Mouse (Mus musculus) frontal cortex, postnatal 36 days (tissue): Measurements from ENCODE around the gene Rec8.
A peak's percentile ranks its signal among the peaks of the same experiment; 100 is the strongest.

Experiments used
- DNase-seq, 2 experiments: peaks; one replicate each; pipeline ENCODE4 v3.0.0; 2022; ENCODE audit warnings: low spot score in 2 of 2

Gene Rec8

DNA sequence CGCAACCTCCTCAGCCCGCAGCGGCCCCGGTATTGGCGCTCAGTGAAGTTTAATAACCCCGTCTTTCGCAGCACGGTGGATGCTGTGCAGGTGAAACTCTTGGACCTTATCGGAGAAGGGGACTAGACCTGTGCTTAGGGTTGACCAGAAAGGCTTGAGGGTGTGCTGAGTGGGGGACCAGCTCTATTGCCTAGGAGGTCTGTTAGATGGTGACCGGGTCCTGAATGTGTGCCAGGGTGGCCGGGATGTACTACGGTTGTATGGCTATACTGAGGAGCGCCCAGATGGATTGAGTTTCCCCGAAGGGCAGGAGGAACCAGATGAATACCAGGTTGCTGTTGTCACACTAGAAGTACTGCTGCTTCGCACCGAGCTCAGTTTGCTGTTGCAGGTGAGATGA is 25.6 kb upstream of the Rec8 start:
- no peak for DNase-seq

DNA sequence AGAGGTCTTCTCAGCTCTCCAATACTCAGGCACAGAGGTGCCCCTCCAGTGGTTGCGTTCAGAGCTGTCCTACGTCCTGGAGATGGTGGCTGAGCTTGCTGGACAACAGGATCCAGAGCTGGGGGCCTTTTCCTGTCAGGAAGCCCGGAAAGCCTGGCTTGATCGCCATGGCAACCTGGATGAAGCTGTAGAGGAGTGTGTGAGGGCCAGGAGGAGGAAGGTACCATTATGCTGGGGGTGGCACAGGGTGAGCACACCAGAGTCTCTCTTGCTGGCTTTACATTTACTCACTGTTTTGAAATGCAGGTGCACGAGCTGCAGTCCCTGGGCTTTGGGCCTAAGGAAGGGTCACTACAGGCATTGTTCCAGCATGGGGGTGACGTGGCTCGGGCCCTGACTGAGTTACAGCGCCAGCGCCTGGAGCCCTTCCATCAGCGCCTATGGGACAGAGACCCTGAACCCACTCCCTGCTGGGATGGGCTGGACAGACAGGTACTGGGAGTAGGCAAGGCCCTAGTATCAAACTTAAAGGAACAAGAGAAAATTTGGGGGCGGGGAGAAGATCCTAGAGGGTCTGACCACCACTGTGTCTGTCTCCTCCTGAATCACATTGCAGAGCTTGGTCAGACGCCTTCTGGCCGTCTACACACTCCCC is 21.7 kb upstream of the Rec8 start:
- DNase-seq: no peak

DNA sequence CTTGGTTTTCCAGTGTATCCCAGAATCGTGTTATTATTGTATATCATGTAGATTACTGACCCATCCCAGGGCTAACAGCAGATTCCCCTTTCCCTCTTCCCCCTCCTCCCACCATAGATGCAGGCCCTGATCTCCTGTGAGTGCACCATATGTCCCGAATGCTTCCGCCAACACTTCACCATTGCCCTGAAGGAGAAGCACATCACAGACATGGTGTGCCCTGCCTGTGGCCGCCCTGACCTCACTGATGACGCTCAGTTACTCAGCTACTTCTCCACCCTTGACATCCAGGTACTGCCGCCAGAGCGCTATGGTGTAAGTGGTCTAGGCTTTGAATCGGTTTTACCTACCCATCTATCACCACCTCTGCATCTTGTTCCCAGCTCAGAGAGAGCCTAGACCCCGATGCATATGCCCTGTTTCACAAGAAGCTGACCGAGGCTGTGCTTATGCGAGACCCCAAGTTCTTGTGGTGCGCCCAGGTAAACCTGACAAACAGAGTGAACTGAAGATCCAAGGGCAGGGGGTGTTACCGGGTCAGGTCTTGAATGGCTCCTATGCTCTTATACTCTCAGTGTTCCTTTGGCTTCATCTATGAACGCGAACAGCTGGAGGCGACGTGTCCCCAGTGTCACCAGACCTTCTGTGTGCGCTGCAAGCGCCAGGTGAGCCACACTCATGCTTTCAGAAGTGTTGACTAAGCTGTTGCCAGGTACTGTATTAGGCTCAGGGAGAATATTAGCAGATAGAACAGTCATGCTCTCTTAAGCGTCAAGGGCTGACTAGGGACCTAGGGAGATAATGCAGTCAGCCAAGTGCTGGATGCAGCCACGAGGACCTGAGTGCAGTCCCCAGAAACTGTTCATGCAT is 19.1 kb upstream of the Rec8 start:
- DNase-seq: no peak

DNA sequence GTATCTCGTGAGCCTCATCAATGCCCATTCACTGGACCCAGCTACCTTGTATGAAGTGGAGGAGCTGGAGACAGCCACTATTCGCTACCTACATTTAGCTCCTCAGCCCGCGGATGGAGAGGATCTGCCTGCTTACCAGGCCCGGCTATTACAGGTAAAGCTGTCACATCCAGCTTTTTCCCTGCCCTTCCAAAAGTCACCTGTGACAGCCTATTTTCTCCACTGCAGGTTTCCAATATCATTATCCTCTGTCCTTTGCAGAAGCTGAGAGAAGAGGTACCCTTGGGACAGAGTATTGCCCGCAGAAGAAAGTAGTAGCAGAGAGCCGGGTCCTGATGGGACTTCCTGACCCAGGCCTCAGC is 14.6 kb upstream of the Rec8 start, which contains the start of gene Irf9:
Gene Irf9 (plus strand): TSS at position 301 of the 362 bp plus-strand sequence.
- DNase-seq: no peak

DNA sequence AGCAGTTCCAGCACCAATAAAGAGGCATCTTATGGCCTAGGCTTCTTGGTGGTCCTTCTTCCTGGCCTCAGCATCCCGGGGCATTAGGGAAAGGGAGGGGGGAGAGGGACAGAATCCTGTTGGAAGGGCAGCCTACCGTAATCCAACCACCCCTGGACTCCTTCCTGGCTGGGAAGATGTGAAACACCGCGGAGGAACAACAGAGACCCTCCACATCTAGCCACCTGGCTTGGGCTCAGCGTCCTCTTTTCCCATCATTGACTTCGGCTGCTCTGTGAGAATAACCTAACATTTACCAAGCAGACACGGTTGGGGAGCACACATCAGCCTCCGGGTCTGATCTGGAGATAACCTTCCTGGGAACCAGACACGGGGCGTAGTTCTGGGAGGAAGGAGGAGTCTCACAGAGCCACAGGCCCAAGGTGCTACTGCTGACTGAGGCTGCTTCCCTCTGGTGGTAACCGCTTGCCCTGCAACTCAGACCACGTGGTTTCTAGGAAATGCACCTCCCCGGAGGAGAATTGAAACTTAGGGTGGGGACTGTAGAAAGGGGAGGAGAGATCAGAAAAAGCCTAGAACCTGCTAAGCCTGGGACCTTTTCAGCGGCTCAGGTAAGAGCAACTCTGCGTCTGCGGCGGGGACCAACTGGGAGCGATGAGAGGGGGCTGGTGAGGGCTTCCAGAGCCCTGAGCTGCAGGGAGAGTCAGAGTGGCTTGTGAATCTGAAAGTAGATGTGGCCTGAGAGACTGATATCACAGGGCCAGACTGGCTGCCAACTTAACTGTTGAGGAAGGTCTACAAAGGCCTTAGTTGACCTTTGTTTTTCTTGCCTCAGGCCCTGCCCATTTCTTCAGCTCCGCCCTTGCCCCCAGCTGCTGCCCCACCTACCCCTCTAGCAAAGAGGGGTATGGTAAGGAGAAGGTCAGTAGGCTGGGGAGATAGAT is 13.9 kb upstream of the Rec8 start:
- peak; percentile 76 to 87 for DNase-seq

DNA sequence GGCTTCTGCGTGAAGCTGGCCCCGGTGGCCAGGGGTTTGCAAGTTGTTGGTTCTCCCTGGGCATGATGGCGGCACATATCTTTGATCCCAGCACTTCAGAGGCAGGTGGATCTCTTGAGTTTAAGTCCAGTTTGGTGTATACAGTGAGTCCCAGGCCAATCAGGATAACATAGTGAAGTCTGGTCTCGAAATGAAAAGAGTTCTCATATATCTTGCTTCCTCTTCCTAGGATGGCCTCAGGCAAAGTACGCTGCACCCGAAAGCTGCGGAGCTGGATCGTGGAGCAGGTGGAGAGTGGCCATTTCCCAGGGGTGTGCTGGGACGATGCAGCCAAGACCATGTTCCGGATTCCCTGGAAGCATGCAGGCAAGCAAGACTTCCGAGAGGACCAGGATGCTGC is 13.0 kb upstream of the Rec8 start:
- DNase-seq: no peak

DNA sequence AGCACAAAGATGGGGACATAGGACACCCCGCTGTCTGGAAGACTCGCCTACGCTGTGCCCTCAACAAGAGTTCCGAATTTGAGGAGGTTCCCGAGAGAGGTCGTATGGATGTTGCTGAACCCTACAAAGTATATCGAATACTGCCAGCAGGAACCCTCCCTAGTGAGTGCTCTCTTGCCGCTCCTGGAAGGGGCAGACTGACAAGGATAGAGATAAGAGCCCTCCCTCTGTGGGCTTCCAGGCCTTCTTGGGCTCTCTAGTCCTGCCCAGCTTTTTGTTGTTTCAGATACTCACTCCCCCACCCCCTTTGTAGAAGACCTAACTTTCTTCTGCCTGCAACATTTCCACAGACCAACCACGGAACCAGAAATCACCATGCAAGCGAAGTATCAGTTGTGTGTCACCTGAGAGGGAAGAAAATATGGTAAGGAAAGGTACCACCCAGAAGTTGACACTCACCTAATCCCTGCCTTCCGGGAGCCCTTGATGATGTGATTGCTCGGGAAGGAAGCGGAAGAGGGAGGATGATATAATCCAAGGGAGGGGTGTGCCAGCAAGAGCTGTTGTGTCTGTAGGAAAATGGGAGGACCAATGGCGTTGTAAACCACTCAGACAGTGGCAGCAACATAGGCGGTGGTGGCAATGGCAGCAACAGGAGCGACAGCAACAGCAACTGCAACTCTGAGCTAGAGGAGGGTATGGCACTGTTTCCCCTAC is 11.9 kb upstream of the Rec8 start:
- DNase-seq: no peak

DNA sequence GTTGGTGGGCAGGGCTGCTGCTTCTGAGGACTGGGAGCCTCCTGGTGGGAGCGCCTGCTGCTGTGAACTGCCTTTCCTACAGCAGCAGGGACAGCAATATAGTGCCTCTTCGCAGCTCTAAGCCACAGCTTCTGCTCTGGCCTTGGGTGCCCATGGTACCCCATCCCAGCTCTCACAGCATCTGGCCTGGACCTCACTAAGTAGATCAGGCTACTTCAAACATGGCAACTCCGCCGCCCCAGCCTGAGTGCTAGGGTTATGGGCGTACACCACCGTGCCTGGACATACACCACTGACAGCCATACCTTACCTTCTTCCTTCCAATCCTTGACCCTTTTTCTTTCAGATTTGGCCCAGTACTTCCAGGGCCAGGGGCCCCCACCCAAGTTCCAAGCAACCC is 9.5 kb upstream of the Rec8 start:
- DNase-seq: no peak

DNA sequence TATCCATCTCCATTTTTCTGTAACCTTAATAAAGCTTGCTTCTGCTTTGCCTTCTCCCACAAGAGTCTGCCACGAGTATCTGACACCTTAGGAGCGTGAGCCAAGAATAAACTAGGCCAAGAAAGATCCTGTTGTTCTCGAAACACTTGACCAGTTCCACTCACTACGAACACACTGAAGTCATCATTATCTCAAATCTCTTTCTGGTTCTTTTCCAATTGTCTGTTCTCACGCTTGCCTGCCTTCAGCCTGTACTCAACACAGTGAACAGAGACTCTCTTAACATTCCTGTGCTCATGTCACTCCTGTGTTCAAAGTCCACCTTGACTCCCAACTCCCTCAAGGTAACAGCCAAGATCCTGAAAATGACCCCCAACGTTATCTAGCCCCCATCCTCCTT is 4.5 kb upstream of the Rec8 start:
- DNase-seq: no peak

DNA sequence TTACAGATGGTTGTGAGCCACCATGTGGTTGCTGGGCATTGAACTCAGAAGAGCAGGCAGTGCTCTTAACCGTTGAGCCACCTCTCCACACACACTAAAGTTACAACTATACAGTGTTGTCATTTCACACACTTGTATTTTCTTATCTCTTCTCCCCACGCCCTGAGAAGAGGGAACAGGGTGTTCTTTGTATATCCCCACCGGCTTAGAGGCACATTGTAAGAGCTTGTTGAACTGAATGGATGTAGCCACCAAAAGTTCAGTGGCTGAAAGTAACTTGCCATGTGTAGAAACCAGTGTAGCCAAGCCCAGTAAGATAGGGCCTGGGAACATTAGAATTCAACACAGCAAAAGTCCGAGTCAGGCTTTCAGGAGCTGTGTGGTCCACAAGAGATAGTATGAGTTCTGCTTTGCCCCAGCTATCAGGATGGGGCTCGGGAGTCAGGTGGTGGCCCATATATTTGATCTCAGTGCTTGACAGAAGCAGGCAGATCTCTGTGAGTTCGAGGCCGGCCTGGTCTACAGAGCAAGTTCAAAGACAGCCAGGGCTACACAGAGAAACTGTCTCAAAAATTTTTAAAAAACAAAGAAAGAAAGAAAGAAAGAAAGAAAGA is 3.2 kb upstream of the Rec8 start:
- no peak for DNase-seq

DNA sequence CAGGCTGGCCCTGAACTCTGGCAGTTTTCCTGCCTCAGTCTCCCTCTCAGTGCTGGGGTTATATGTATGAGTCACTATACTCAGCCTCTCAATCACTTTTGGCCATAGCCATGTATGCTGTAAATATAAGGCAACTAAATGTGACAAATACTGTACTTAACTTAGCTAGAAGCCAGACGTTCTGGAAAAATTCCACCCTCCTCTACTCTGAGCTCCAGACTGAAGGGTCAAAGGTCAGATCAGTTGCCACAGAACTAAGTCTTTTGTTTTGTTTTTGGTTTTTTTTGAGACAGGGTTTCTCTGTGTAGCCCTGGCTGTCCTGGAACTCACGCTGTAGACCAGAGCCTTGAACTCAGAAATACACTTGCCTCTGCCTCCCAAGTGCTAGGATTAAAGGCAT is 2.0 kb upstream of the Rec8 start:
- no peak for DNase-seq

DNA sequence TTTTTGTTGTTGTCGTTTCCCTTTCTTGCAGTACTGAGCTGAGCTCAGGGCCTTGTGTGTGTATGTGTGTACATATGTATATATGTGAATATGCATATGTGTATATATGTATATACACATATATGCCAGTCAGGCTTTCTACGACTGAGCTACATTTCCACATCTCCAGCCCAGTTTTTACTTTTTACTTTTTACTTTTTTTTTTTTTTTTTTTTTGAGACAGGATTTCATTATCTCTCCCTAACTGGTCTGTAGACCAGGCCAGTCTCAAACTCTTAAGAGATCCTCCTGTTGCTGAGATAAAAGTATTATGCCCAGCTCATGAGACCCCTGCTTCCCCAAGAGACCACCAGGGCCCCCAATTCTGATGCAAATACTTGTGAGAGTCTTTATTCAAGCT is 993 bp upstream of the Rec8 start:
- no peak for DNase-seq

DNA sequence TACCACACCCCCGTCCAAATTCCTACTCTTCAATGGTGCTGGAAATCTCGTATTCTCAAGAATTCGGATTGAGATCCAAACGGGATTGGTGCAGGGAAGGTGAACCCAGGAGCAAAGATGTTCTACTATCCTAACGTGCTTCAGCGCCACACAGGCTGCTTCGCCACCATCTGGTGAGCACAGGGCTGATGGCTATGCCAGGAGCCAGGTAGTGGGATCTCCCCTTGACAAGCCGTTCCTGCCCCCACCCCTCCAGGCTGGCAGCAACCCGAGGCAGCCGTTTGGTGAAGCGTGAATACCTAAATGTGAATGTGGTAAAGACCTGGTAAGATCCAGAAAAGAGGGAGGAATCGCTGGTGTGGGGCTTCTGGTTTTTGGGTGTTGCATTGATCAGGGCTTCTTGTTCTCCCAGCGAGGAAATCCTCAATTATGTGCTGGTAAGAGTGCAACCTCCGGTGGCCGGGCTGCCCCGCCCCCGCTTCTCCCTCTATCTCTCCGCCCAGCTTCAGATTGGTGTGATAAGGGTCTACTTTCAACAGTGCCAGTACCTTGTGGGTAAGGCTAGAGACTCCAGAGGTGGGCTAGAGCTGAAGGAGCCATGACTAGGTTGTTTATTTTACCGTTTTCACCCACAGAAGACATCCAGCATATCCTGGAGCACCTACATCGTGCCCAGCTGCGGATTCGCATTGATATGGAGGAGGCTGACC is 804 bp downstream of the Rec8 start:
- no peak for DNase-seq

DNA sequence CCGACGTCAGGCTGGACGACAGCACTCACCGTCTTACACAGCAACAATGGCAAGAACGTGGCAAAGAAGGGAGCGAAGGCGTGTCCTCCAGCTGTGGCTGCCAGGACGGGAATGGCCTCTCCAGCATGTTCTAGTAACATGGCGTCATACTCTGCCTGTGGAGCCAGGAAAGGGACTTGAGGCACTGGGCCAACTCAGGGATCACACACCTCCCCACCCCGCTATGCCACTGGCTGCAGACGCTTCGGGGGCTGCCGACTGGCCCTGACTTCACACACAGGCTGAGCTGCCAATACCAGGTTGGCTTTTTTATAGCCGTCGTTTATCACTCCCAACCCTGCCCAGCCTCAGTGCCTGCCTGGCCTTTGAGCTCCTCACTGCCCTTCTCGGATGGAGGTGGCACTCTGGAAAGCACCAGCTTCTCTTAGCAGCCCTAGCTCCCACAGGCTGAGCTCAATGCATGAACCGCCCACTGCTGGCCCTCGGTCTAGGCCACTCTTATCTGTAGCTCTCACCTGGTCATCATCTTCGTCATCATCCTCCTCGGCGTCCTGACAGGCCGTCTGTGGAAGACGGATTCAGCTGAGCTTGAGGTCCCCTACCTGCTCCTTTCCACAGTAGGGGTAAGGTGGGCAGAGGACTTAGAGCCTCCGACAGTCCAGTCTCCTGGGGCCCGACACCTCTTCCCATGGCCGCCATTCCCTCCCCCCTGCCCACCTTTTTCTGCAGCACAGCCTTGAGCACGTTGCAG is 10.4 kb downstream of the Rec8 start:
- DNase-seq: no peak

DNA sequence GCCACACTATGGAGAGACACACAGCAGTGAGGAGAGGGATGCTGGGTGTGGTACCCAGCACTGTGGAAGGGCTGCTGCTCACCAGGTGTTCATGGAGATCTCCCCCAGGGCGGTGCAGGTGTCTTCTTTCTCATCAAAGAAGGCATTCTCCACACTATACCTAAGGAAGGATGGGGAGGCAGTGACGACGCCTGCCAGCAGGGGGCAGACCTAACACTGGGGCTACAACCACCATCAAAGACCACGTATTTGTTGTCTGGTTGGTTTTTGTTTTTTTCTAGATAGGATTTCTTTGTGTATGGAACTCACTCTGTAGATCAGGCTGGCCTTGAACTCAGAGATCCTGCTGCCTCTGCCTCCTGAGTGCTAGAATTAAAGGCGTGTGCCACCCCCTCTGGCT is 11.5 kb downstream of the Rec8 start:
- peak in 1 of 2 experiments; percentile 37 for DNase-seq

DNA sequence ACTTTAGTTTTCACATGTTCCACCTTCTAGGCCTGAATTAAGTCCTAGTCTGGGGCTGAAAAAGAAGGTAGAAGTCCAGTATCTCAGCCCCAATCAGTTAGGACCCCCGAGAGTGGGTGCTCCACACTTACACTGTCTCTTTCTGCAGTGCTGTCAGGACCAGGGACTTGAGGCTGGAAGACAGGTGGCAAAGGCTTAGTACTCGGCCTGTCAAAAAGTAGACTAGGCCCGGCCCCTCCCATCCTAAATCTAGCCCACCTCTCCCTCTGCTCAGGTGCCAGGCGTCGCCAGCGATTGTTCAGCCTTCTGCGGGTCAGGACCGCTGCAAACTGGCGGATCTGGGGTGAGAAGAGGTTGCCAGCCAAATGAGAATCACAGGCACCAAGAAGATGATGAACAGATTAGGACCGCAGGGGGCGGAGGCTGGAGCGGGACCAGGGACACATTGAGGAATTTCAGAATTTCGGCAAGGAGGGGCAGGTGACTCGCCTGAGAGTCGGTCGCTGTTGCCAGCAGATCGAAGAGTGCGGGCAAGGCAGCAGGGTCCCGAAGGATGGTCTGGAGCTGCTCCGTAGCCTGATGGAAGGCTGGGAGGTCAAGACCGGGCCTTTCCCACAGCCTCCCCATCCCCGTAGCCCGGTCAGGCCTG is 17.2 kb downstream of the Rec8 start:
- DNase-seq: no peak

DNA sequence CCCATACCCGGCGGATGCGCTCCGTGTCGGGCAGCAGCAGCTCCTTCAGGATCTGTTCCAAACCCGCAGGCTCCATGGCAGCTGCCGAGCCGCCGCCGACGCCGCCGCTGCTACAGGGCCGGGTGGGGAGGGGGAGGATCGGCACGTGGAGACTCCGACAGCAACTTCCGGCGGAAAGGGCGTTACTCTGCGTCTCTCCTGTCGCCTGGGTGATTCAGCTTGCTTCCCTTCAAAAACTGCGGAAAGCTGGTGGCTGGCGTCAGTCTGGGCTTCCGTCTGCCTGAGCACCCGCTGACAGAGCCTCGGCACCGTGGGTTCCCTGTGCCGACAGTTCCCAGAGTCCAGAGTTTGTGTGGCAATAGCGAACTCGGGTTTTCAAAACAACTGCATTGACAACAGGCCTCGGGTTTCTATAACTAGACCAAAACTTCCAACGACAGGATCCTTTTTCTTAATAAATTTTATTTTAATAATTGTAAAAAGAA is 17.7 kb downstream of the Rec8 start, which contains the start of gene Ipo4:
Gene Ipo4 (minus strand): TSS at position 435 of the 485 bp plus-strand sequence.
- DNase-seq: peak; percentile 87 to 89

DNA sequence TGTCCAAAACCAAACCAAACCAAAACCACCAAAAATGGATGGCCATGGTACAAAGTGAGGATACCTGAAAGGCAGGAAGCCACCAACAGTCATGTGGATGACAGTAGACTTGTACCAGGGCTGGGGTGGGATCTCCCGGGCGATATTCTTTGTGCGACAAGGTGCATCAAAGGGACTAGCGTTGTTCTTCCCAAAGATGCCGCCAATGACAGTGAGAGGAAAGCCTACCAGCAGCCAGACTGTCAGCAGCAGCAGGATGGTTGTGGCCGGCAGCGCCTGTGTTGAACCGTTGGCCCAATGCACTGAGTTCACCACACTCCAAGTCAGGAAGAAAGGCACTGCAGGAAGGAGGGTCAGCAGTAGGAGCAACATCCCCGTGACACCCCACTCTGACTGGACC is 20.0 kb downstream of the Rec8 start, which contains the start of gene Gm49378:
Gene Gm49378 (minus strand): TSS at position 101 of the 400 bp plus-strand sequence.
- no peak for DNase-seq

DNA sequence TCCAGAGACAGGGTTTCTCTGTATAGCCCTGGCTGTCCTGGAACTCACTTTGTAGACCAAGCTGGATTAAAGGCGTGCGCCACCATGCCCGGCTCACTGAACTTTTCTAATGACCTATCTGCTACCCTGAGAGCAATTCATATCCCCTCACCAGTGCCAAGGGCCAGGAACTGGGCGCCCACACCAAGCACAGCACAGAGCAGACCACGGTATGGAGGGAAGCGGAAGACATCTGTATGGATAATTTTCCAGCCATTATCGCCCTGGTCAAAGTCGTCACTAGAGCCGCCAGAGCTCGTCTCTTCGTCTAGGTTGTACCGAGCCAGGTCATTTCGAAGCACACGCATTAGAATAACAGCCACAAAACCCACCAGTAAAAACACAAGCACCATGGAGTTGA is 23.0 kb downstream of the Rec8 start:
- DNase-seq: no peak
